Mouse (Mus musculus) embryonic fibroblast, embryonic 13.5 days (primary cell): ENCODE results near the gene Clca3b. TPM values are rescaled to one million over a fixed set of nuclear protein-coding genes. Genes with fewer than 3 reads are reported as not detected.
A peak's percentile ranks its signal among the peaks of the same experiment; 100 is the strongest.
"Not testable (repeated sequence)": the region's sequence is repeated elsewhere in the genome, so short reads cannot be mapped to it uniquely, and the experiment has no call there.

ENCODE experiments used
- H3K27ac ChIP-seq: 2 replicates; pipeline ENCODE4 v1.5.1; 2012; ENCODE audit warnings: low read length, control low read depth, inconsistent platforms; ENCODE audit not compliant: insufficient read depth
- H3K4me1 ChIP-seq: 2 replicates; pipeline ENCODE4 v1.6.1; 2011; ENCODE audit warnings: low read length; ENCODE audit not compliant: control insufficient read depth, insufficient read depth
- H3K4me3 ChIP-seq: 2 replicates; pipeline ENCODE4 v1.5.1; 2011; ENCODE audit warnings: mild to moderate bottlenecking, control low read depth, low read length; ENCODE audit not compliant: insufficient read depth
- CTCF ChIP-seq: IDR thresholded peaks from 2 replicates; pipeline ENCODE4 v1.5.1; 2011; ENCODE audit warnings: mild to moderate bottlenecking, control low read depth, low read length, moderate library complexity, borderline replicate concordance; ENCODE audit not compliant: insufficient read depth
- POLR2A ChIP-seq: IDR thresholded peaks from 2 replicates; pipeline ENCODE4 v1.6.1; 2011; ENCODE audit warnings: low read depth, mild to moderate bottlenecking, control low read depth, low read length, moderate library complexity
- polyA plus RNA-seq: library from polyadenylated mRNA; stranded (reverse); fragments of >200 nt; gene quantifications from 2 replicates; pipeline ENCODE4 v1.2.4, GENCODE M21; 2011; ENCODE audit warnings: low read depth; ENCODE audit not compliant: missing spikeins, insufficient read length

Gene Clca3b
- polyA plus RNA-seq = not detected in 2 replicates

DNA sequence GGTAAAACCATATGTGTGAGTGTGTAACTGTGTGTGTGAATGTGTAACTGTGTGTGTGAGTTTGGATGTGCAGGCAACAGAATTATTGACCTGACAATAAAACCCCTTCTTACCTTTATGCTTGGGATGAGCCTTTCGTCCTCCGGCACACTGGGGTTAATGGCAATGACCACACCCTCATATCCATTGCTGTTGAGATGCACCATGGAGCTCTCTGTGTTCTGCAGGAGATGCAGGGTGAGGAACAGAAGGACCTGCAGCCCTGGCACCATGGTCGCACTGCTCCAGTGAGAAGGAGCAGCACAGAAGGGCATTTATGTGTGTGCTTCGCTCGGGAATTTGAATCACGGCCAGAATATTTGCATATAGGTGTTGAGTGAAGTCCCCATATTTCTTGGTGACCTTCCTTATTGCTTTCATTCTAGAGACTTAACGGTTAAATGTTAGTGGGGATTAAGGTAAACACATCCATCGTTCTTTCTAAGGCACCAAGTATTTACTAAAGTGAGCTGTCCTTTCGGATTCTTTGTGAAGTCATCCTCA lies at the start of gene Clca3b:
Clca3b (minus strand) TSS at position 344 of the 543 bp plus-strand sequence.
- H3K27ac ChIP-seq, H3K4me1 ChIP-seq, H3K4me3 ChIP-seq: not testable (repeated sequence)

DNA sequence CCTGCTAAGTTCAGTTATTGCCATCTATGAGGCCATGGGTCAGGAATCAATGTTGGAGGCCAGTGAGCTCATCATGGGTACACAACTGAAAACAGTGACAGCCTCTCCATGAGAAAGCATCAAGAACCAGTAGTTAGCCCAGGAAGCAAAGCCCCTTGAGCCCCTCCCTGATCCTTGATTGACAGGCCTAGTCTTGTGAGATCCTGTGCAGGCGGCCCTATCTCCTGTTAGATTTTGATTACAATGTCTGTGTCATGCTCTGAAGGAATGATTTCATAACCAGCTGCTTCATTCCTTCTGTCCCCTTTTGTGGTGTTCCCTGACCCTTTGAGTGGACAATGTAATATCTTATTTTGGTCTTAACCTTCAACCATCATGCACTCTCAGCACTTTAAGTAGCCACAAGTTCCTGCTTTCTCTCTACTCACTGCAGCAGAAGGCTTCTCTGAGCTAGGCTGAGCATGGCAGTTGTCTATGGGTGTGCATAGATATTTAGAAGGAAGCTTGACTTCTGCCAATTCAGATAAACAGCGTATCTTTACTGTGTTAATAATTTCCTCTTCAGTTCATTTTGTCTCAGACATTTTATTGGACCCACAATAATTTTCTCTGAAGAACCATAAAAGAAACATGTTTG lies 48.0 kb upstream of the Clca3b start:
- TF ChIP-seq CTCF (no peak), POLR2A (no peak)
- Histone ChIP-seq H3K4me3 (no peak overlapping the region), H3K4me1 (no peaks in the 10 kb centered on the region), H3K27ac (no peak overlapping the region)

DNA sequence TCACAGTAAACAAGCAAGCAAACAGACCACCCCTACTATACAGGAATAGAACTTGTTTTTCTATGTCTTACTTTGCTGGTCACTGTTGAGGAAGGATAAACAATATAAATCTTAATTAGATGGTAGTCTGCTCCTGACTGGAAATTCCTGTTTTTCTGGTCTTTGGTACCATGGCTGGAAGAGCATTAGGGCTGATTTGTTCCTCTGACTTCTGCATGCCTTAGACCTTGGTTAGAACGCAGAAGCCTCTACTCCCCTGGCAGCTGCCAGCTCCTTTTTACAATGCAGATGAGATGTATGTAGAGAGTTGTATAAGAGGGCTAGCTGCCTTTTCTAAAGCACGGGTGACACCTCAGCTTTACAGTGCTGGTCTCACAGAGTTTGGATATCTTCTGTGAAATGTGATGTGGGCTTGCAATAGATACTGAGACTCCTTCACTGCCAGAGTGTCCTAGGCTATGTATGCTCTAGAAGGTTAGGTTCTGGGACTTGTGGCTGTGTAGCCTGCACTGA lies 41.1 kb upstream of the Clca3b start:
- H3K4me3 ChIP-seq = no peak overlapping the region
- TF ChIP-seq POLR2A = no peak
- H3K4me1 ChIP-seq = no peaks in the 10 kb centered on the region
- no peak overlapping the region for H3K27ac ChIP-seq

DNA sequence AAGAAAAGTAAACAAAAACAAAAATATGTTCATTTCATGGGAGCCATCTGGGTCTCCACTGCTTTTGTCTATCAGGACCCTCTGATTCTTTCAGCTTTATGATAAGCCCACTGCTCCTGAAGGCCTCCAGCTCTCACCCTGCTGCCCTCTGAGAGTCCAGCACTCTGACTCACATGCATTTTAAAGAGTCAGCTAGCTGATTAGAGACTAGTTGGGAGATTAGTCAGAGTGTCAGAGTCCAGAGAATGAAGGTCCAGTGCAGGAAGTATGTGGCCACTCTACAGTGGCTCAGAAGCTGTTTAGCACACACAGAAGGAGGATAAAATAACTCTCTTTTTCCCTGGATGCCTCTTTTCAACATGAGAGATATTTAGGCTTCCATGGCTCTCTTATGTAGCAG lies 37.8 kb upstream of the Clca3b start:
- Histone ChIP-seq H3K4me3 (no peak overlapping the region), H3K27ac (peak overlapping the region; percentile 40; the same call in 1 of the 2 replicates), H3K4me1 (no peaks in the 10 kb centered on the region)
- TF ChIP-seq POLR2A (no peak), CTCF (no peak)

DNA sequence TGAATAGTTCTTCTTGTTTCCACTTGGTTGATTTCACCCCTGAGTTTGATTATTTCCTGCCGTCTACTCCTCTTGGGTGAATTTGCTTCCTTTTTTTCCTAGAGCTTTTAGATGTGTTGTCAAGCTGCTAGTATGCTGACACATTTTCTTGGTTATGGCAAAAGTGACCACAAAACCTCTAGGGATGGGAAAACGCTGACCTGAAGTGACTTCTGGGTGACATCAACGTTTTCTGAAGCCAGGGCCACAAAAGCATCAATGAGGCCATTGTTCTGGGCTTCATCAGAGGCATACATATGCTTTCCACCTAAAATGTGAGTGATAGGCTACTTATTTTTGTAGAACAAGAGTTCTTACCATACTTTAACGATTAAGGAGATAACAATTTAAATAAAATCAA lies 22.9 kb upstream of the Clca3b start:
- not testable (repeated sequence) for H3K4me3 ChIP-seq, H3K27ac ChIP-seq, H3K4me1 ChIP-seq

DNA sequence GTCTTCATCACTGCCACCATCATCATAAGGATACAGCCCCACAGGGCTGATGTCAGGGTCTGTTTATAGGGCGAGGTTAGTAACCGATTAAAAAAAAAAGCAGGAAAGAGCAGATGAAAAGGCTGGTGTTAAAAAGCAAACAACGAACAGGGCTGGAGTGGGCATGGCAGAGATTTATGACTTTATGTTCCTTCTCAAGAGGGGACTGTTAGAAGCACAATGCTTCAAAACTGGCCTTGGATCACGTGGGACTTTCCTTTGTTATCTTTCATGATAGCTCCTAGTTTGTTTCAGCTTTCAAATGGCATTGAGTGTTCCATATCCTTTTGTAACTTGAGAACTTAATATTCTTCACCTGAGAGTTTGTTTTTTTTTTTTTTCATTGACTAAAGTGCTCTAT lies 427 bp upstream of the Clca3b start:
- Histone ChIP-seq H3K4me3 (no peak overlapping the region), H3K27ac (no peak overlapping the region), H3K4me1 (no peaks in the 10 kb centered on the region)
- TF ChIP-seq CTCF = no peak
- TF ChIP-seq POLR2A = no peak

DNA sequence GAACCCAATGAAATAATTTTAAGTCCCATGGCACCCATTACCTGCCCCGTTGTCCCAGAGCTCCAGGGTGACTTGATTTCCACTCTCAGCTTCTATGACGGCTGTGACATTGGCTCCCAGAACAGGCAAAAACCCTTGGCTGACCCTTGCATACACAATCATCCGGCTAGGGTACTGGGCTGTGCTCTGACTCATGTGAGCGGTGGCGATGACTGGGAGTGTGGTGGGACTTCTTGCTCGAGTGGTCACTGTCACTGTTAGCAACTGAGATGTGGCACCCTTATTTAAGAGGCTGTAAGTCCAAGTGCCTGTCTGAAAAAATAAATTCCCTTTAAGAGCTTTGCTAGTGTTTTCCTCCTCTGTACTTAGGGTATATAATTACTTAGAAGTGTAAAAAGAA lies 21.9 kb downstream of the Clca3b start:
- TF ChIP-seq CTCF = no peak
- TF ChIP-seq POLR2A = no peak
- Histone ChIP-seq H3K4me3 (no peak overlapping the region), H3K27ac (no peak overlapping the region), H3K4me1 (no peaks in the 10 kb centered on the region)

DNA sequence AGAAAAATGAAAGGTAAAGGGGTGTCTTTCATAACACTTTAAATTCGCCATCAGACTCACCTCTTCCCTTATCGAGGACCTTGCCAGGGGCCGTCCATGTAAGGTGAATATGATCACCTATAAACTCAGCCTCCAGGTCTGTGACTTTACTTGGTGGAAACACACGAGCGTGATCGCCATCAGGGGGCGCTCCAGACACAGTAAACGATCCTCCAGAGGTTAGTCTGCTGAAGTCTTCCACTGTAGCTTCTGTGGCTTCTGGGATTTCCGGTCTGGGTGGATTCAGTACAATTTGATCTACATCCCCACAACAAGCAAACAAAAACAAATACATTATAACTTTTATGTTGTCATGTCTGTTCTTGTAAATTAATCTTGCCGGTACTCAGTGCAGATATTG lies 24.0 kb downstream of the Clca3b start:
- Histone ChIP-seq H3K4me1 (no peaks in the 10 kb centered on the region), H3K4me3 (no peak overlapping the region), H3K27ac (no peak overlapping the region)
- TF ChIP-seq CTCF = peak; percentile 61; the same call in 1 of the 2 replicates
- TF ChIP-seq POLR2A = no peak

DNA sequence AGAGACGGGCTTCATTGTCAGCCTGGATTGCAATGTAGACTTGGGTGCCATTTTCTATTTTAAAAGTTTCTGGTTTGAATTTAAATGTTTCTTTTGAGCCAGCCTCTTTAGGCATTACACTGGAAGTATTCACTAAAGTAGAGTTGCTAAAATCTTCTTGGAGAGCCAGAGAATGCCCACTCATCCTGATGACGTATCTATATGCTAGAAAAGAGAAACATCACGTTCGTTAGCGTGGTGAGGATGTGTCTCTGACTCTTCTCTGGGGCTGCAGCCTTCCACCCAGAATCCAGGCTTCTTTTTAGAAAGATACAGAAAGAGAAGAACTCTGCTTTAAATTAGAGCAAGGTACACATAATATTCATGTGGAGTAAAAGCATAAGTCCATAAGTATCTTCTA lies 25.8 kb downstream of the Clca3b start:
- H3K4me1 ChIP-seq = no peaks in the 10 kb centered on the region
- H3K27ac ChIP-seq = no peak overlapping the region
- H3K4me3 ChIP-seq = no peak overlapping the region
- TF ChIP-seq CTCF = no peak
- TF ChIP-seq POLR2A = no peak

DNA sequence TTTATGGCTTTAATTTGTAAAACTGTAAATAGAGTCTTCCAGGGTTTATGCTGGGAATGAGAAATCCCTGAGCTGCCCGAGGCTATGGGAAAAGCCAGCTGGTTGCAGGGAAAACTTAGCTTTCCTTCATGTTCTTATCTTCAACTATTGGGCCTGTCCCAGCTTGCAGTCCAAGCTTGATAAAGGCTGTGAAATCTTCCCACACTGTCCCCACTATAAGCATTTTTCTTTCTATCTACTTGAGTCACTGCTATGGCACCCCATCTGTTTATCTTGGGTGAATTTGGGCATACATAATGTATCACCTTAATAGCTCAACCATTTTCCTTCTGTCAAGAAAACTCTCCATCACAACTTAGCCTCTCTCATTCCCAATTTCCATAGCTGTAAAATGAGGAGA lies 28.5 kb downstream of the Clca3b start:
- no peak overlapping the region for H3K4me3 ChIP-seq
- H3K27ac ChIP-seq = no peak overlapping the region
- TF ChIP-seq POLR2A = no peak
- TF ChIP-seq CTCF = no peak
- H3K4me1 ChIP-seq = no peaks in the 10 kb centered on the region

DNA sequence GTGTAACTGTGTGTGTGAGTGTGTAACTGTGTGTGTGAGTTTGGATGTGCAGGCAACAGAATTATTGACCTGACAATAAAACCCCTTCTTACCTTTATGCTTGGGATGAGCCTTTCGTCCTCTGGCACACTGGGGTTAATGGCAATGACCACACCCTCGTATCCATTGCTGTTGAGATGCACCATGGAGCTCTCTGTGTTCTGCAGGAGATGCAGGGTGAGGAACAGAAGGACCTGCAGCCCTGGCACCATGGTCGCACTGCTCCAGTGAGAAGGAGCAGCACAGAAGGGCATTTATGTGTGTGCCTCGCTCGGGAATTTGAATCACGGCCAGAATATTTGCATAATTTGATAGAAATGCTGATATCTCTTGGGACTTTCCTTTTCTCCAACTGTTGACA lies 29.9 kb downstream of the Clca3b start, which contains the start of gene Clca3a2:
Clca3a2 (minus strand) TSS at position 276 of the 400 bp plus-strand sequence.
- not testable (repeated sequence) for H3K4me3 ChIP-seq, H3K4me1 ChIP-seq

DNA sequence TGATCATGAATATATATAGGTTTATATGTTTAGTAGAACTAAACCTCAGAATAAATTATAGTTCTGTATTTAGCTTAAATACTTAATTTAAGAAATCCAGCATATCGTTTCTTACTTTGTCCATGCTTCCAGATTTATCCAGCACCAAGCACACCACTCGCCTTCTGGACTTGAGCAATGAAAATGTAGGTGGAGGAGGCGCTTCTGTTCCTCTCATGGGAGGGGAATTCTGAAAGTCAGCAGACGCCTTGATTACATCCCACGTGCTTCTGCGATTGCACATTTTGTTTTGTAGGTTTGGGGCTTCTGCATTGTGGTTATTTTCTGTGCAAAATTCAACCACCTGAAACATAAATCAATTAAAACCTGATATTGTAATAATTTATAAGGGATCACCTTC lies 35.8 kb downstream of the Clca3b start:
- H3K4me3 ChIP-seq, H3K4me1 ChIP-seq, H3K27ac ChIP-seq: not testable (repeated sequence)

More for the DNA sequence above, 29.9 kb downstream of the Clca3b start, which contains the start of gene Clca3a2:
- not testable (repeated sequence) for H3K27ac ChIP-seq
